Mouse (Mus musculus) E14TG2a.4 (cell line): ENCODE data around the gene Mgmt.

Experiments
- H3K27me3 ChIP-seq: 2 replicates; pipeline ENCODE4 v1.6.1; 2014; ENCODE audit warnings: low read length, control low read depth; ENCODE audit not compliant: insufficient read depth
- H3K36me3 ChIP-seq: 2 replicates; pipeline ENCODE4 v1.6.1; 2014; ENCODE audit warnings: low read length, control low read depth; ENCODE audit not compliant: insufficient read depth
- H3K4me1 ChIP-seq: replicated peaks from 2 replicates; pipeline ENCODE4 v1.6.1; 2014; ENCODE audit warnings: low read depth, low read length, control low read depth
- H3K4me3 ChIP-seq: replicated peaks from 2 replicates; pipeline ENCODE4 v1.5.1; 2014; ENCODE audit warnings: mild to moderate bottlenecking, low read length
- H3K9me3 ChIP-seq: 2 replicates; pipeline ENCODE4 v1.6.1; 2014; ENCODE audit warnings: low read length, control low read depth
- CTCF ChIP-seq: conservative IDR thresholded peaks from 2 replicates; pipeline ENCODE4 v1.5.1; 2014; ENCODE audit warnings: low read length
- NANOG ChIP-seq: IDR thresholded peaks from 2 replicates; pipeline ENCODE4 v1.6.1; 2014; ENCODE audit warnings: borderline replicate concordance, low read length, mixed read lengths
- POU5F1 ChIP-seq: IDR thresholded peaks from 2 replicates; pipeline ENCODE4 v1.6.1; 2014; ENCODE audit warnings: low read length, borderline replicate concordance

Mgmt gene

GRCm38 (mm10) chr7:136975001-136975400 lies 80.6 kb downstream of the Mgmt start:
- no peaks in the 10 kb centered on the region for H3K9me3 ChIP-seq
- no peaks in the 10 kb centered on the region for H3K4me1 ChIP-seq
- no peak overlapping the region for H3K4me3 ChIP-seq
- H3K36me3 ChIP-seq = peaks cover 30% of the 10 kb centered on the region
- no peak for TF ChIP-seq NANOG
- TF ChIP-seq CTCF = no peak
- no peak for TF ChIP-seq POU5F1
- H3K27me3 ChIP-seq = no peaks in the 10 kb centered on the region

DNA sequence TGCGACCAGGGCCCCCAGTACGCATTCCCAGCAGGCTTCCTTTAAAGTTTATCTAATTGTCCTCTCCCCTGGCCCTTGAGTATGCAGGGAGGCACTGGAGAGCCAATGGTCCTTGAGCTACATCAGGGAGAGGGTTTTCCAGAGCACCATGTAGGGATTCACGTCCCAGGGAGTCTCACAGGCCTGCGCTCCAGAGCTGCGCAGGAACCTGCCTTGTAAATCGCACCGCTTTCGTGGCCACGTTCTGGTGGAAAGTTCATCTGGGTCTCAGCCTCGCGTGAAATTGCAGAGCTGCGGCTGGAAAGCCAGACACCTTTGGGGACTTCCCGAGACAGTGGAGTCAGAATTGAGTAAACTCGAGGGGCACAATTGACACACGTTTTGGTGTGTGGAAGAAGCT lies 103.0 kb downstream of the Mgmt start:
- TF ChIP-seq POU5F1 (no peak), CTCF (no peak), NANOG (no peak)
- peaks cover 10% of the 10 kb centered on the region for H3K4me1 ChIP-seq
- H3K36me3 ChIP-seq = no peaks in the 10 kb centered on the region
- H3K9me3 ChIP-seq = no peaks in the 10 kb centered on the region
- H3K27me3 ChIP-seq = no peaks in the 10 kb centered on the region
- no peak overlapping the region for H3K4me3 ChIP-seq

- no peaks in the 10 kb centered on the region for H3K9me3 ChIP-seq
- TF ChIP-seq CTCF (no peak), POU5F1 (no peak), NANOG (no peak)
- no peaks in the 10 kb centered on the region for H3K36me3 ChIP-seq
- H3K27me3 ChIP-seq = no peaks in the 10 kb centered on the region
- no peak overlapping the region for H3K4me3 ChIP-seq
- H3K4me1 ChIP-seq = peaks cover 10% of the 10 kb centered on the region
Observed at GRCm38 (mm10) chr7:137000703-137001102, 106.3 kb downstream of the Mgmt start.

DNA sequence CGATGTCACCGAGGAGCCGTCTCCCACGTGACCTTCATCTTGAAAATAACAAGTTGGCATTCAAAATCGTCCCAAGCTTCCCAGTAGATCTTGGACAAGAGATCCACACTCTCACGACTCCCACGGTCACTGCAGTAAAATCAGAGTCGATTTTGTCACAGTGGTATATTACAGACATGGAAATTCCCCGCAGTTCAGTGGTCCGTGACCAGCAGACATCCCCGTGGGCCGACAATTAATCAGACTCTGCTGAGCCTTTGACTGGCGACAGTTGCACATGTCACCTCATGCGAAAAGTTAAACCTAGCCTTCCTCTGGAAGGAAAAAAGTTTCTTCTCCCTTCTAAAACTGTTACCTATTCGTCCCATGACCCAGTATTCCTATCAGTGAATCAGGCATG lies 106.8 kb downstream of the Mgmt start:
- TF ChIP-seq NANOG = no peak
- no peak for TF ChIP-seq CTCF
- no peak for TF ChIP-seq POU5F1
- Histone ChIP-seq H3K36me3 (no peaks in the 10 kb centered on the region), H3K4me1 (peaks cover 10% of the 10 kb centered on the region), H3K9me3 (no peaks in the 10 kb centered on the region), H3K27me3 (no peaks in the 10 kb centered on the region), H3K4me3 (no peak overlapping the region)

- Histone ChIP-seq H3K4me1 (peaks cover 10% of the 10 kb centered on the region), H3K27me3 (no peaks in the 10 kb centered on the region), H3K9me3 (no peaks in the 10 kb centered on the region), H3K36me3 (no peaks in the 10 kb centered on the region), H3K4me3 (no peak overlapping the region)
- TF ChIP-seq CTCF (no peak), NANOG (no peak), POU5F1 (no peak)
Observed at GRCm38 (mm10) chr7:137001783-137002182, 107.4 kb downstream of the Mgmt start.

- Histone ChIP-seq H3K36me3 (no peaks in the 10 kb centered on the region), H3K9me3 (no peaks in the 10 kb centered on the region), H3K27me3 (no peaks in the 10 kb centered on the region), H3K4me1 (peaks cover 10% of the 10 kb centered on the region), H3K4me3 (no peak overlapping the region)
- TF ChIP-seq CTCF (no peak), POU5F1 (no peak), NANOG (no peak)
Observed at GRCm38 (mm10) chr7:137002431-137002830, 108.0 kb downstream of the Mgmt start.

GRCm38 (mm10) chr7:137005293-137005692 lies 110.9 kb downstream of the Mgmt start:
- Histone ChIP-seq H3K9me3 (no peaks in the 10 kb centered on the region), H3K4me3 (no peak overlapping the region), H3K4me1 (peaks cover 7% of the 10 kb centered on the region), H3K27me3 (no peaks in the 10 kb centered on the region), H3K36me3 (no peaks in the 10 kb centered on the region)
- TF ChIP-seq NANOG = no peak
- no peak for TF ChIP-seq CTCF
- no peak for TF ChIP-seq POU5F1

- TF ChIP-seq POU5F1 = no peak
- H3K27me3 ChIP-seq = no peaks in the 10 kb centered on the region
- peaks cover 5% of the 10 kb centered on the region for H3K4me1 ChIP-seq
- no peaks in the 10 kb centered on the region for H3K9me3 ChIP-seq
- H3K4me3 ChIP-seq = no peak overlapping the region
- H3K36me3 ChIP-seq = no peaks in the 10 kb centered on the region
Observed at GRCm38 (mm10) chr7:137008321-137008720, 113.9 kb downstream of the Mgmt start.

GRCm38 (mm10) chr7:137009732-137010275 lies 115.4 kb downstream of the Mgmt start:
- TF ChIP-seq CTCF (no peak), POU5F1 (no peak), NANOG (no peak)
- no peaks in the 10 kb centered on the region for H3K27me3 ChIP-seq
- peaks cover 8% of the 10 kb centered on the region for H3K4me1 ChIP-seq
- H3K9me3 ChIP-seq = peaks cover 5% of the 10 kb centered on the region; the same call in 1 of the 2 replicates
- H3K4me3 ChIP-seq = no peak overlapping the region
- H3K36me3 ChIP-seq = no peaks in the 10 kb centered on the region
